Mouse (Mus musculus) layer of hippocampus, adult 2 months (tissue): Measurements from ENCODE around the gene Prf1. TPM values are rescaled to one million over a fixed set of nuclear protein-coding genes. Genes with fewer than 3 reads are reported as not detected.

Experiments
- DNase-seq, 2 experiments: peaks; one replicate each; pipeline ENCODE4 v3.0.0; 2022; ENCODE audit warnings: low spot score in 2 of 2
- H3K27ac ChIP-seq: fragments of 200-600 bp; 2 replicates; pipeline ENCODE4 v1.8.1; 2022
- H3K4me3 ChIP-seq: fragments of 200-600 bp; 2 replicates; pipeline ENCODE4 v1.8.1; 2022; ENCODE audit warnings: mild to moderate bottlenecking
- CTCF ChIP-seq: fragments of 200-600 bp; conservative IDR thresholded peaks from 2 replicates; pipeline ENCODE4 v1.8.1; 2022; ENCODE audit warnings: antibody characterized with exemption, mild to moderate bottlenecking, moderate library complexity
- total RNA-seq, 2 experiments: library from RNA; stranded (reverse); gene quantifications; 2 replicates each; pipeline ENCODE4 v1.2.3; 2021

The Prf1 gene
- total RNA-seq, 2 experiments from 2014 or later = not detected

GRCm38 (mm10) chr10:61304046-61304445 is 6.4 kb downstream of the Prf1 start:
- H3K27ac ChIP-seq = no peak overlapping the region
- H3K4me3 ChIP-seq = no peak overlapping the region
- DNase-seq = no peak
- TF ChIP-seq CTCF = no peak

- DNase-seq = no peak
- Histone ChIP-seq H3K4me3 (no peak overlapping the region), H3K27ac (no peak overlapping the region)
- no peak for TF ChIP-seq CTCF
Observed at GRCm38 (mm10) chr10:61305928-61306590, 8.4 kb downstream of the Prf1 start.

- Histone ChIP-seq H3K27ac (no peak overlapping the region), H3K4me3 (no peak overlapping the region)
- no peak for TF ChIP-seq CTCF
- DNase-seq = no peak
Observed at GRCm38 (mm10) chr10:61308706-61309320, 11.2 kb downstream of the Prf1 start.

GRCm38 (mm10) chr10:61312159-61312558 is 14.5 kb downstream of the Prf1 start:
- H3K4me3 ChIP-seq = no peak overlapping the region
- no peak for TF ChIP-seq CTCF
- no peak for DNase-seq
- H3K27ac ChIP-seq = no peak overlapping the region

GRCm38 (mm10) chr10:61312754-61313153 is 15.1 kb downstream of the Prf1 start:
- TF ChIP-seq CTCF = no peak
- no peak overlapping the region for H3K4me3 ChIP-seq
- no peak overlapping the region for H3K27ac ChIP-seq
- no peak for DNase-seq

GRCm38 (mm10) chr10:61313750-61314149 is 16.1 kb downstream of the Prf1 start:
- TF ChIP-seq CTCF = no peak
- no peak overlapping the region for H3K27ac ChIP-seq
- H3K4me3 ChIP-seq = no peak overlapping the region
- no peak for DNase-seq

DNA sequence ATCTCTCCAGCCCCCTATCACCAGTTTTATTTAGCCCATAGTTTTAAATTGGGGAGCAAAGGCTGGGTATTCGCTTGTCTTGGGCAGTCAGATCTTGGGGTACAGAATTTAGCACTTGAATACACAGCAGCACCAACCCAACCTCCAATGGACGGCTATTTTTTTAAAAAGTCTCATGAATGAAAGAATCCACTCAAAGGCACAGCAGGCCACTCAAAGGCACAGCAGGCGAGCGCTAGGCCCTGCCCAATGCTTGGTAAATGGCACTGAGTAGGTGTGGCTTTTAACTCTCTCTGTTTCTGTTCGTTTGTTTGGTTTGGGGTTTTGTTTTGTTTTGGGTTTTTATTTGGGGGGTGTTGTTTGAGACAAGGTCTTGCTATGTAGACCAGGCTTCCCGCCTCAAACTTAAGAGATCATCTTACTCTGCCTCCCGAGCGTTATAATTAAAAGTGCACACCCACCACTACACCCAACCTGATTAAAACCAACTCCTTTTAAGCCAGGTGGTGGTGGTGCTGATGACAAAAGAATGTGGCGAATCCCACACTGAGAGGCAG is 17.8 kb downstream of the Prf1 start:
- no peak for TF ChIP-seq CTCF
- no peak overlapping the region for H3K27ac ChIP-seq
- H3K4me3 ChIP-seq = no peak overlapping the region
- no peak for DNase-seq

GRCm38 (mm10) chr10:61318527-61318926 is 20.9 kb downstream of the Prf1 start:
- H3K27ac ChIP-seq = no peak overlapping the region
- 0 out of 2 replicates have a peak, but pooled peaks have one; percentile 18 for TF ChIP-seq CTCF
- H3K4me3 ChIP-seq = no peak overlapping the region
- no peak for DNase-seq

GRCm38 (mm10) chr10:61324717-61325116 is 27.1 kb downstream of the Prf1 start:
- no peak overlapping the region for H3K4me3 ChIP-seq
- no peak for TF ChIP-seq CTCF
- no peak overlapping the region for H3K27ac ChIP-seq
- no peak for DNase-seq

GRCm38 (mm10) chr10:61325782-61326328 is 28.2 kb downstream of the Prf1 start:
- TF ChIP-seq CTCF = no peak
- H3K27ac ChIP-seq = no peak overlapping the region
- DNase-seq = no peak
- H3K4me3 ChIP-seq = no peak overlapping the region

DNA sequence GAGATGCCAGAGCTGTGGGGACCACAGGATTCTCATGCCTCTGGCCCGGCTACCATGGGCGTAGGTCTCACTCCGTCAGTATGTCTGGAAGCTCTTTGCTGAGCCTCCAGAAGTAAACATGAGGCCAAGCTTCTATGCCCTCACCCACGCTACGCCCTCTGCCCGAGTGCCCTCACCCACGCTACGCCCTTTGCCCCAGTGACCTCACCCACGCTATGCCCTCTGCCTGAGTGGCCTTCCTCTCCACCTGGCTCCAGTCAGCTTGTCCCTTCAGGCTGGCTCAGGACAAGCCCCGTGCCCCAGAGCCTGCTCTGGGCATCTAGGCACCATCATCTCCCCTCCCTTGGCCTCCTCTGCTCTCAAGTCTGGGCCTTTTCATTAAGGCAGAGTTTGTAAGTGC is 29.9 kb downstream of the Prf1 start:
- no peak for DNase-seq
- H3K4me3 ChIP-seq = no peak overlapping the region
- TF ChIP-seq CTCF = no peak
- H3K27ac ChIP-seq = no peak overlapping the region

DNA sequence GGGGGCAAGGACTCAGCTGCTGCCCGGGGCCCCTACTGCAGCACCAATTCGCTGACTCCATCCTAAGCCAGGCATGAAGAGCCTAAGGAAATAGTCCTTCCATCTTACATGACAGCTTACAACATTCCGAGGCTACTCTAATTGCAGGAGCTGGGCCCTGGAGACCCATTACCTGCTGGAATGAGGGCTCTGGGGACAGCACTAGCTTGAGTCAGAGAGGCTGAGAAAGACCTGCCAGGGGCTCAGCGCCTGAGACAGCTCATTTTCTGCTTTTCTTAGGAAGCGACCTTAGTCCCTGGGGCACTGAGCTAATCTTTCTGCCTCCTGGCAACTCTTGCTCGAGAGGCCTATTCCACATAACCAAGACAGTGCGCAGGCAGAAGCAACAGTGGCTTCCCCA is 31.3 kb downstream of the Prf1 start:
- Histone ChIP-seq H3K27ac (no peak overlapping the region), H3K4me3 (no peak overlapping the region)
- DNase-seq = no peak
- no peak for TF ChIP-seq CTCF

- Histone ChIP-seq H3K27ac (peak overlapping the region; percentile 78), H3K4me3 (no peak overlapping the region)
- no peak for TF ChIP-seq CTCF
- peak; percentile 85 to 89 for DNase-seq
Observed at GRCm38 (mm10) chr10:61331046-61331445, 33.4 kb downstream of the Prf1 start.
